Mouse (Mus musculus) embryonic fibroblast, embryonic 13.5 days (primary cell): ENCODE measurements around the gene Zfp384.

ENCODE experiments used
- CTCF ChIP-seq: IDR thresholded peaks from 2 replicates; pipeline ENCODE4 v1.5.1; 2011; ENCODE audit warnings: mild to moderate bottlenecking, control low read depth, low read length, moderate library complexity, borderline replicate concordance; ENCODE audit not compliant: insufficient read depth
- POLR2A ChIP-seq: IDR thresholded peaks from 2 replicates; pipeline ENCODE4 v1.6.1; 2011; ENCODE audit warnings: low read depth, mild to moderate bottlenecking, control low read depth, low read length, moderate library complexity

GRCm38 (mm10) chr6:125008060-125008459 lies 885 bp upstream of the Zfp384 start:
- TF ChIP-seq CTCF (no peak), POLR2A (no peak)
